ENCODE assay signal across 9 mouse cellular contexts in genomic region chr5:119370931-119371330, GRCm38 (mm10).
A peak's percentile ranks its signal among the peaks of the same experiment; 100 is the strongest.
DNase-seq lines count a peak whose midpoint lies in the region; ATAC-seq and TF ChIP-seq lines count a peak whose summit lies in the region.
"Had no signal": no experiment of that assay in that cellular context is flagged by ENCODE, and none has a peak within 500 bp of the region (broad histone marks: within the 10 kb centered on the region; RNA-seq: fewer than 3 reads in every experiment).

No protein-coding gene starts in this region.

- no peak for ATAC-seq in kidney, postnatal 0 days (replicated peaks; ENCODE audit: low FRiP score, low read depth)
- ATAC-seq in embryonic facial prominence, embryonic 14.5 days (ENCODE audit: low read depth) = no peak
- no peak for ATAC-seq in hindbrain, embryonic 15.5 days (ENCODE audit: low FRiP score, low read depth)
- no peak for ATAC-seq in neural tube, embryonic 12.5 days (ENCODE audit: low FRiP score, low read depth)

- peak overlapping the region; percentile 18; the same call in 1 of the 2 replicates for H3K4me2 ChIP-seq in kidney, postnatal 0 days (ENCODE audit: low read length)
- peak overlapping the region; percentile 37 for H3K4me2 ChIP-seq in embryonic facial prominence, embryonic 14.5 days (ENCODE audit: low read depth, low read length)
- peak overlapping the region; percentile 26 for H3K4me2 ChIP-seq in hindbrain, embryonic 15.5 days
- peak overlapping the region; percentile 44 for H3K4me2 ChIP-seq in neural tube, embryonic 12.5 days (replicated peaks)

- 36% methylated on average over 16 of the region's 16 CpGs for WGBS in kidney, postnatal 0 days
- WGBS in embryonic facial prominence, embryonic 14.5 days = 39% methylated on average over 16 of the region's 16 CpGs
- WGBS in hindbrain, embryonic 15.5 days = 19% methylated on average over 16 of the region's 16 CpGs
- 27% methylated on average over 16 of the region's 16 CpGs for WGBS in neural tube, embryonic 12.5 days

- H3K36me3 ChIP-seq in kidney, postnatal 0 days (ENCODE audit: insufficient read depth, low read length) = no peaks in the 10 kb centered on the region
- no peaks in the 10 kb centered on the region for H3K36me3 ChIP-seq in embryonic facial prominence, embryonic 14.5 days (ENCODE audit: control insufficient read depth, insufficient read depth, low read length)
- H3K36me3 ChIP-seq in hindbrain, embryonic 15.5 days = no peaks in the 10 kb centered on the region
- H3K36me3 ChIP-seq in neural tube, embryonic 12.5 days = no peaks in the 10 kb centered on the region

- H3K9me3 ChIP-seq in kidney, postnatal 0 days (replicated peaks; ENCODE audit: low read length) = no peaks in the 10 kb centered on the region
- H3K9me3 ChIP-seq in embryonic facial prominence, embryonic 14.5 days (ENCODE audit: control insufficient read depth, low read length) = no peaks in the 10 kb centered on the region
- H3K9me3 ChIP-seq in hindbrain, embryonic 15.5 days = no peaks in the 10 kb centered on the region
- no peaks in the 10 kb centered on the region for H3K9me3 ChIP-seq in neural tube, embryonic 12.5 days

- TF ChIP-seq CTCF in kidney, postnatal 0 days (IDR thresholded peaks at IDR 0.05; ENCODE audit: low read depth) = no peak

- H3K27ac ChIP-seq in kidney, postnatal 0 days = peak overlapping the region; percentile 16; the same call in 1 of the 2 replicates
- H3K27ac ChIP-seq in embryonic facial prominence, embryonic 14.5 days (replicated peaks; ENCODE audit: low read depth, low read length) = no peak overlapping the region; the same call in 1 of the 2 replicates
- no peak overlapping the region for H3K27ac ChIP-seq in hindbrain, embryonic 15.5 days (replicated peaks)
- H3K27ac ChIP-seq in neural tube, embryonic 12.5 days = no peak overlapping the region
- H3K27ac ChIP-seq: macrophage had no signal

- no peaks in the 10 kb centered on the region for H3K4me1 ChIP-seq in kidney, postnatal 0 days (replicated peaks; ENCODE audit: insufficient read depth, low read length)
- no peaks in the 10 kb centered on the region for H3K4me1 ChIP-seq in embryonic facial prominence, embryonic 14.5 days (ENCODE audit: control insufficient read depth, insufficient read depth, low read length)
- peaks cover 4% of the 10 kb centered on the region; the same call in 1 of the 2 replicates for H3K4me1 ChIP-seq in hindbrain, embryonic 15.5 days (replicated peaks)
- no peaks in the 10 kb centered on the region for H3K4me1 ChIP-seq in neural tube, embryonic 12.5 days

- H3K27me3 ChIP-seq in kidney, postnatal 0 days (ENCODE audit: insufficient read depth, low read length) = no peaks in the 10 kb centered on the region
- H3K27me3 ChIP-seq in embryonic facial prominence, embryonic 14.5 days (replicated peaks; ENCODE audit: control insufficient read depth, insufficient read depth, low read length) = no peaks in the 10 kb centered on the region
- H3K27me3 ChIP-seq in hindbrain, embryonic 15.5 days = 0 out of 2 replicates have a peak, but pooled peaks cover 10% of the 10 kb centered on the region
- no peaks in the 10 kb centered on the region for H3K27me3 ChIP-seq in neural tube, embryonic 12.5 days (replicated peaks)

- no peak overlapping the region for H3K4me3 ChIP-seq in kidney, postnatal 0 days (replicated peaks; ENCODE audit: low read depth, low read length)
- H3K4me3 ChIP-seq in embryonic facial prominence, embryonic 14.5 days (ENCODE audit: low read depth, low read length) = no peak overlapping the region
- H3K4me3 ChIP-seq in hindbrain, embryonic 15.5 days = no peak overlapping the region
- H3K4me3 ChIP-seq in neural tube, embryonic 12.5 days = no peak overlapping the region

- DNase-seq in kidney, postnatal 0 days (ENCODE audit: low spot score) = peak; percentile 70
- DNase-seq in kidney, postnatal 14 days = no peak
- peak; percentile 56 for DNase-seq in embryonic facial prominence, embryonic 14.5 days (ENCODE audit: low spot score)
- DNase-seq in layer of hippocampus, adult 9-11 months = no peak
- no peak for DNase-seq in MN1 (ENCODE audit: low spot score)
- DNase-seq in ovary, postnatal 36 days (ENCODE audit: low spot score) = no peak

- H3K9ac ChIP-seq in kidney, postnatal 0 days (ENCODE audit: low read depth, low read length) = no peak overlapping the region
- H3K9ac ChIP-seq in embryonic facial prominence, embryonic 14.5 days (ENCODE audit: low read depth, low read length) = no peak overlapping the region
- H3K9ac ChIP-seq in hindbrain, embryonic 15.5 days = no peak overlapping the region
- no peak overlapping the region for H3K9ac ChIP-seq in neural tube, embryonic 12.5 days

Comparison
In these comparisons a context has a peak if more than half of its experiments do, and no peak if none do; other contexts are left out.
1. DNase-seq: peak in kidney, postnatal 0 days (single experiment) and embryonic facial prominence, embryonic 14.5 days (single experiment); none in kidney, postnatal 14 days (single experiment), layer of hippocampus, adult 9-11 months (single experiment), MN1 (single experiment) and ovary, postnatal 36 days (single experiment).
2. Peak in every context shown above with its lines, with median percentiles within 50 percentile points of each other: H3K4me2 ChIP-seq.